Mouse (Mus musculus) heart, adult 8-10 months (tissue): Measurements from ENCODE around the gene Rps27. TPM values are rescaled to one million over a fixed set of nuclear protein-coding genes. Genes with fewer than 3 reads are reported as not detected.
"Not testable (repeated sequence)": the region's sequence is repeated elsewhere in the genome, so short reads cannot be mapped to it uniquely, and the experiment has no call there.

ENCODE experiments used
- DNase-seq: peaks from one replicate; pipeline ENCODE4 v3.0.0; 2022; ENCODE audit warnings: low spot score
- total RNA-seq, 4 experiments: library from RNA; stranded (reverse); gene quantifications; 2 replicates each; pipeline ENCODE4 v1.2.4; 2022

The Rps27 gene
- total RNA-seq: 1,000 to 10,000 TPM; 1,126 to 1,409 (median 1,219) TPM

- DNase-seq: peak; percentile 97
Observed at GRCm38 (mm10) chr3:90213377-90213866, at the start of gene Rps27, which contains the start of gene Rab13. Gene Rps27, minus strand, starts transcription at chr3:90213651. Gene Rab13, plus strand, starts transcription at chr3:90213695.

- no peak for DNase-seq
Observed at GRCm38 (mm10) chr3:90258521-90258920, 45.1 kb upstream of the Rps27 start.

- DNase-seq: no peak
Observed at GRCm38 (mm10) chr3:90256731-90257530, 43.5 kb upstream of the Rps27 start.

- DNase-seq: no peak
Observed at GRCm38 (mm10) chr3:90255784-90256353, 42.4 kb upstream of the Rps27 start.

- DNase-seq: no peak
Observed at GRCm38 (mm10) chr3:90255194-90255565, 41.7 kb upstream of the Rps27 start.

- DNase-seq: no peak
Observed at GRCm38 (mm10) chr3:90254419-90255193, 41.2 kb upstream of the Rps27 start.

GRCm38 (mm10) chr3:90253653-90254418, 40.4 kb upstream of the Rps27 start, which contains the start of gene Crtc2:
Gene Crtc2, plus strand, starts transcription at chr3:90254163.
- DNase-seq: peak; percentile 98

- not testable (repeated sequence) for DNase-seq
Observed at GRCm38 (mm10) chr3:90253174-90253573, 39.7 kb upstream of the Rps27 start.

GRCm38 (mm10) chr3:90252659-90253058, 39.2 kb upstream of the Rps27 start:
- not testable (repeated sequence) for DNase-seq

GRCm38 (mm10) chr3:90251731-90252226, 38.3 kb upstream of the Rps27 start:
- not testable (repeated sequence) for DNase-seq

GRCm38 (mm10) chr3:90250791-90251190, 37.3 kb upstream of the Rps27 start:
- no peak for DNase-seq

GRCm38 (mm10) chr3:90248746-90249100, 35.3 kb upstream of the Rps27 start:
- peak; percentile 55 for DNase-seq

- peak; percentile 96 for DNase-seq
Observed at GRCm38 (mm10) chr3:90247960-90248745, 34.7 kb upstream of the Rps27 start, which contains the start of gene Slc39a1. Gene Slc39a1, plus strand, starts transcription at chr3:90248172.

- no peak for DNase-seq
Observed at GRCm38 (mm10) chr3:90247630-90247959, 34.1 kb upstream of the Rps27 start.

- no peak for DNase-seq
Observed at GRCm38 (mm10) chr3:90245406-90245805, 32.0 kb upstream of the Rps27 start.

GRCm38 (mm10) chr3:90242984-90243775, 29.7 kb upstream of the Rps27 start, which contains the start of gene Creb3l4:
Gene Creb3l4, minus strand, starts transcription at chr3:90243512.
- DNase-seq: peak; percentile 32

- no peak for DNase-seq
Observed at GRCm38 (mm10) chr3:90241669-90242358, 28.4 kb upstream of the Rps27 start.

GRCm38 (mm10) chr3:90241251-90241650, 27.8 kb upstream of the Rps27 start:
- no peak for DNase-seq
